Mouse (Mus musculus) small intestine, adult 2 months (tissue): ENCODE results near the gene Kif2c. TPM values are rescaled to one million over a fixed set of nuclear protein-coding genes. Genes with fewer than 3 reads are reported as not detected.
A peak's percentile ranks its signal among the peaks of the same experiment; 100 is the strongest.

Experiments
- H3K27ac ChIP-seq: fragments of 200-500 bp; 2 replicates; pipeline ENCODE4 v1.5.1; 2012; ENCODE audit warnings: low read depth, low read length, control low read depth, inconsistent platforms; ENCODE audit not compliant: insufficient read depth
- H3K27me3 ChIP-seq: fragments of 200-500 bp; 2 replicates; pipeline ENCODE4 v1.6.1; 2012; ENCODE audit warnings: mild to moderate bottlenecking, moderate library complexity, low read length, inconsistent platforms; ENCODE audit not compliant: control insufficient read depth, insufficient read depth
- H3K36me3 ChIP-seq: fragments of 200-500 bp; 2 replicates; pipeline ENCODE4 v1.6.1; 2012; ENCODE audit warnings: mild to moderate bottlenecking, low read length, control low read depth, inconsistent platforms; ENCODE audit not compliant: control insufficient read depth, insufficient read depth
- H3K4me1 ChIP-seq: fragments of 200-500 bp; 2 replicates; pipeline ENCODE4 v1.6.1; 2012; ENCODE audit warnings: low read length, inconsistent platforms, mixed read lengths; ENCODE audit not compliant: control insufficient read depth, insufficient read depth, insufficient read length
- H3K4me3 ChIP-seq: fragments of 200-500 bp; 2 replicates; pipeline ENCODE4 v1.5.1; 2012; ENCODE audit warnings: low read depth, mild to moderate bottlenecking, control low read depth, inconsistent platforms, low read length, moderate library complexity
- CTCF ChIP-seq: fragments of 200-500 bp; IDR thresholded peaks from 2 replicates; pipeline ENCODE4 v1.5.1; 2012; ENCODE audit warnings: low read depth, mild to moderate bottlenecking, control low read depth, inconsistent platforms, low read length, moderate library complexity, mixed read lengths; ENCODE audit not compliant: insufficient replicate concordance, insufficient read length; ENCODE audit errors: extremely low read depth
- POLR2A ChIP-seq: fragments of 200-500 bp; IDR thresholded peaks from 2 replicates; pipeline ENCODE4 v1.6.1; 2012; ENCODE audit warnings: low read depth, mild to moderate bottlenecking, control low read depth, inconsistent platforms, low read length, moderate library complexity
- WGBS: fragments of 180-500 bp; shearing (Covaris S2); methylation state at CpG from one replicate; pipeline ENCODE4 v1.1.7; 2018; 5-methylcytosine and 5-hydroxymethylcytosine counted together
- polyA plus RNA-seq: library from polyadenylated mRNA; depleted of rRNA; stranded (reverse); fragments of >200 nt; gene quantifications from 2 replicates; pipeline ENCODE4 v1.2.3, GENCODE M21; 2012

Kif2c gene
- polyA plus RNA-seq, 1 experiment: 2.8 TPM

GRCm38 (mm10) chr4:117209592-117209991 lies 27.2 kb upstream of the Kif2c start:
- H3K27me3 ChIP-seq: no peaks in the 10 kb centered on the region
- H3K4me1 ChIP-seq: no peaks in the 10 kb centered on the region
- H3K36me3 ChIP-seq: no peaks in the 10 kb centered on the region
- H3K4me3 ChIP-seq: no peak overlapping the region
- no peak overlapping the region for H3K27ac ChIP-seq
- TF ChIP-seq CTCF: no peak
- no peak for TF ChIP-seq POLR2A
- WGBS: 77% methylated on average over 6 of the region's 6 CpGs

DNA sequence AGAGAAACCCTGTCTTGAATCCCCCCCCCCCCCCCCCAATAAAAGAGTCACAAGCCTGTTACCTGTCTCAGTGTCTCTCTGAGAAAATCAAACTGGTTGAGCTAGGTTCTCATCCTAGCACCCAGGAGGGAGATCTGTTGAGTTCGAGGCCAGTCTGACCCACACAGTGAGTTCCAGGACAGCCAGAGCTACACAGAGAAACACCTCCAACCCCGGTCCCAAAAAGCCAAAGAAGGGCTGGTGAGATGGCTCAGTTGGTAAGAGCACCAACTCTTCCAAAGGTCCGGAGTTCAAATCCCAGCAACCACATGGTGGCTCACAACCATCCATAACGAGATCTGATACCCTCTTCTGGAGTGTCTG lies 20.5 kb upstream of the Kif2c start:
- no peak for TF ChIP-seq CTCF
- WGBS: 53% methylated on average over 4 of the region's 4 CpGs
- H3K27ac ChIP-seq: no peak overlapping the region
- H3K36me3 ChIP-seq: no peaks in the 10 kb centered on the region
- no peak overlapping the region for H3K4me3 ChIP-seq
- H3K27me3 ChIP-seq: no peaks in the 10 kb centered on the region
- H3K4me1 ChIP-seq: no peaks in the 10 kb centered on the region

- TF ChIP-seq POLR2A (no peak), CTCF (peak; percentile 62; the same call in 1 of the 2 replicates)
- WGBS: 1% methylated on average over 25 of the region's 25 CpGs
- no peaks in the 10 kb centered on the region for H3K27me3 ChIP-seq
- no peaks in the 10 kb centered on the region for H3K4me1 ChIP-seq
- H3K27ac ChIP-seq: no peak overlapping the region; the same call in 1 of the 2 replicates
- H3K4me3 ChIP-seq: peak overlapping the region; percentile 36
- H3K36me3 ChIP-seq: no peaks in the 10 kb centered on the region
Observed at GRCm38 (mm10) chr4:117202046-117202991, 19.9 kb upstream of the Kif2c start.

- Histone ChIP-seq H3K4me1 (0 out of 2 replicates have a peak, but pooled peaks cover 2% of the 10 kb centered on the region), H3K4me3 (no peak overlapping the region), H3K36me3 (no peaks in the 10 kb centered on the region), H3K27ac (no peak overlapping the region), H3K27me3 (no peaks in the 10 kb centered on the region)
- WGBS: 93% methylated on average over 14 of the region's 14 CpGs
- TF ChIP-seq POLR2A (no peak), CTCF (no peak)
Observed at GRCm38 (mm10) chr4:117191804-117192203, 9.4 kb upstream of the Kif2c start.

- no peaks in the 10 kb centered on the region for H3K36me3 ChIP-seq
- no peak overlapping the region for H3K4me3 ChIP-seq
- TF ChIP-seq CTCF (no peak), POLR2A (no peak)
- H3K27ac ChIP-seq: peak overlapping the region; percentile 50; the same call in 1 of the 2 replicates
- 71% methylated on average over 7 of the region's 7 CpGs for WGBS
- 0 out of 2 replicates have a peak, but pooled peaks cover 2% of the 10 kb centered on the region for H3K4me1 ChIP-seq
- H3K27me3 ChIP-seq: no peaks in the 10 kb centered on the region
Observed at GRCm38 (mm10) chr4:117190660-117191059, 8.2 kb upstream of the Kif2c start.

DNA sequence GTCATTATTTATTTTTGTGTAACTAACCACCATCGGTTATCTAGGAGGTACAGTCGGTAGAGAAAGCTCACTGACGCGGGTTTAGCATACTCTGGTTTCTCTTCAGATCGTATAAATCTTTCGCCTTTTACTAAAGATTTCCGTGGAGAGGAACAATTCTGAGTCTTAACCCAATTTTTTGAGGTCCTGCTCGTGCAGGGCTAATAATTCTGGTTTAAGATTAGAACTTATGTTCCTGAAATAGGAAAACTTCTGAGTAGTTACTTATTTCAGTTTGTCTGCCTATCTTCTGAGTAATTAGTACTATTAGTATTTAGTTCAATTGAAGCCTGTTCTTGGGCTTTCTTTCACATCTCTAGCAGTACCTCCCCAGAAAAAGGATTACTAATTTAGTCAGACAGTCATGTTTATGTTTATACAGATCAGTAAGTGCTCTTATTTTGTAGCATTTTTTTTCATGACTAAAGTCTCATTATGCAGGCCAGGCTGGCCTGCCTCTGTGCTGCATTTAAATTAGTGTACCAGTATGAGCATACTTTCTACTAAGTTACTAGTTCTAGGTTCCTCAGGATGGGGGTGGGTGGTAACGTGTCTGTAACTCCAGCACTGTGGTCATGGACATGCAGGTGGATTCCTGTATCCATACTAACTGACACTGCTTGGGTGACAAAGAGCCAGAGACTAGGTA lies 7.6 kb upstream of the Kif2c start:
- H3K27me3 ChIP-seq: no peaks in the 10 kb centered on the region
- 1% methylated on average over 9 of the region's 9 CpGs for WGBS

GRCm38 (mm10) chr4:117189382-117189855 lies 7.0 kb upstream of the Kif2c start:
- WGBS: under 1% methylated on average over 16 of the region's 16 CpGs
- 0 out of 2 replicates have a peak, but pooled peaks cover 2% of the 10 kb centered on the region for H3K4me1 ChIP-seq
- H3K27ac ChIP-seq: peak overlapping the region; percentile 42
- no peaks in the 10 kb centered on the region for H3K36me3 ChIP-seq
- TF ChIP-seq CTCF: peak; percentile 93; the same call in 1 of the 2 replicates
- TF ChIP-seq POLR2A: no peak
- H3K27me3 ChIP-seq: no peaks in the 10 kb centered on the region
- H3K4me3 ChIP-seq: peak overlapping the region; percentile 24; the same call in 1 of the 2 replicates

More for the DNA sequence above, 7.6 kb upstream of the Kif2c start:
- peak overlapping the region; percentile 50; the same call in 1 of the 2 replicates for H3K27ac ChIP-seq
- no peak overlapping the region for H3K4me3 ChIP-seq
- H3K36me3 ChIP-seq: no peaks in the 10 kb centered on the region
- TF ChIP-seq CTCF (no peak), POLR2A (no peak)
- 0 out of 2 replicates have a peak, but pooled peaks cover 2% of the 10 kb centered on the region for H3K4me1 ChIP-seq
